Mouse (Mus musculus) splenic B cell, adult 2 months (primary cell): ENCODE results near the gene Kcna1.

Experiments
- DNase-seq: peaks from one replicate; pipeline ENCODE4 v3.0.0-alpha.2; 2011; ENCODE audit warnings: low read depth, low spot score
- H3K27me3 ChIP-seq: 2 replicates; pipeline ENCODE4 v1.6.1; 2012; ENCODE audit warnings: mild to moderate bottlenecking, low read length, moderate library complexity, mixed read lengths; ENCODE audit not compliant: control insufficient read depth, poor library complexity, insufficient read depth, severe bottlenecking
- H3K36me3 ChIP-seq: 2 replicates; pipeline ENCODE4 v1.6.1; 2012; ENCODE audit warnings: mild to moderate bottlenecking, low read length, moderate library complexity, mixed read lengths; ENCODE audit not compliant: control insufficient read depth, poor library complexity, insufficient read depth, severe bottlenecking

Gene Kcna1

DNA sequence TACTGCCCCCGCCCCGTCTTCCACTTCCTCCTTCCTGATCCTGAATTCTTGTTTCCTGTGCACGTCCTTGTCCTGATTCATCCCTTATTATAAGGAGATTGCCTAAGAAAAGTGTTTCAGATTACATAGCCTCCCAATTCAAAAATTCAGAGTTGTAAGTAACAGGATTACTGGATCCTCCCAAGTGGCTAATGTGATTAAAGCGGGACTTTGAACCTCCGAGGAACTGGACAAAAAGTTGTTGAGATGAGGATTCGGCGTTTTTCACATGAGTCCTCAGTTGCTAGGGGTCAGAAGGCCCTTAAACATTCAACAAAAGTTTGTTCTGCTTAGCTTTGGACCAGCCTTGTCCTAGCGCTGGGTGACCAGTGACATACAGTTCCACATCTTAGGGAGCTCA is at the start of gene Kcna1:
TSS of gene Kcna1 (minus strand) at position 4 of the 400 bp plus-strand sequence.
- Histone ChIP-seq H3K27me3 (no peaks in the 10 kb centered on the region), H3K36me3 (no peaks in the 10 kb centered on the region)
- no peak for DNase-seq

DNA sequence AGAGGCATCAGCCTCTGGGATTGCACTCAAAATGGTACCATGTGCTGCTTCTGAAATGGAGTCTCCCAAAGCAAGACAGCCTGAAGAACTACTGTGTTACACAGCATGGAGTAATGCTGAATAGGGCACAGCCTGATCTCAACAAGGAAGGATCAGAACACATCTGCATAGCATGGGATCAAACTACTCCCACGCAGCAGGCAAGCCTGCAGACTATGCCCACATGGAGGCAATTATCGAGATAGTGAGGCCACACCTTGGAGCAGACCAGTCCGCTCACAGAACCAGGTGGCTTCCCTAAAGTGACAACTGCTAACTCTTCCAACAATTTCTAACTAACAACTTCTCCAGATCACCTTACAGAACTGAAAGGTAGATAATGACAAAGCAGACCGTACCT is 40.9 kb upstream of the Kcna1 start:
- no peaks in the 10 kb centered on the region for H3K36me3 ChIP-seq

DNA sequence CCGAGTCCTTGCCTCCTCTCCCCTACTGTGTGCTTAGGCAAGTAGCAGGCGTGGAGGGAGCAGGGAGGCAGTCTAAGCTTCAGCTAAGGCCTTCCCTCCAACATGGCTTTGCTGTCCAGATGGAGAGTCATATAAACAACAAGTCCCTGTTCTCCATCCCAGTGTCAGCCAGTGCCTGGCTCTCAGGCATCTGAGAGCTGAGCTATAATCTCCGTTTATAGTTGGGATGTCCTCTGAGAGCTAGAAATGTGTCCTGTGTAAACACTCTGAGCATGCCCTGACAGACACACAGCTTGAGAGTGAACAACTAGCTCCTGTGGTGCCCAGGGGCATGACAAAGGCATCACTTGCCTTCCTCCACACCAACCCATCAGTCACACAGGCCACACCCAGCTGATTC is 39.0 kb upstream of the Kcna1 start:
- H3K27me3 ChIP-seq: no peaks in the 10 kb centered on the region
- DNase-seq: no peak
- H3K36me3 ChIP-seq: no peaks in the 10 kb centered on the region

More for the DNA sequence above, 40.9 kb upstream of the Kcna1 start:
- DNase-seq: no peak
- no peaks in the 10 kb centered on the region for H3K27me3 ChIP-seq

DNA sequence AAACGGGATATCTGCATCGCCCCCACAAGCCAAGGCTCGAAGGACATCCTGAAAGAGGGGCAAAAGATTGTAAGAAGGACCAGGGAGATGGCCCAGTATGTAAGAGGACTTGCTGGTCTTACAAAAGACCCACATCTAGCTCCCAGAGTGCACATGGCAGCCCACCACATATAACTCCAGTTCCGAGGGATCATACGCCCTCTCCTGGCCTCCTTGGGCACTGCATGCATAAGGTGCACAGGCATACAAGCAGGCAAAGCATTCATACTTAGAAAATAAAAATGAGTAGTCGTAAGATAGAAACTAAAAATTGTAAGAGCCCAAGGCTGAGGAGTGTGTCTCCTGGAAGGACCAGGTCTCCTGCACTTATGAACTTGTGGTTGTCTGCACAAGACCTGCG is 32.8 kb upstream of the Kcna1 start:
- no peak for DNase-seq
- Histone ChIP-seq H3K36me3 (no peaks in the 10 kb centered on the region), H3K27me3 (no peaks in the 10 kb centered on the region)

DNA sequence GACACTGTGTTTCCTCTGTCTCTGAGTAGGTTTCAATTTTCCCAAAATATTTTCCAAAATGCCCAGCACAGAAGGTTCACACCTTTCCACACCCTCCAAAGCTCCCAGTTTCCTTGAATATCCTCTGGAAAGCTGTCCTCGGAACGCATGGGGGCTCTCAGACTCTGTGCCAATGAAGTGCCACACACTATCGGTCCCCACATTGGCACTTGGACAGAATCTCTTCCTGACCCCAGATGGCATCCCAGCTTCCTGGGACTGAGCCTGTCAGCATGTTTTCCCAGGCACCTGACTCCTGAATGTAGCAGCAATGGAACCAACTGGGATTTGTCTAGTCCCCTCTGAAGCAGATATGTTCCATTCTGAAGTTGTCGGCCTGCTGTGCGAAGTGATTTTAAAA is 20.8 kb upstream of the Kcna1 start:
- no peak for DNase-seq
- H3K36me3 ChIP-seq: no peaks in the 10 kb centered on the region
- no peaks in the 10 kb centered on the region for H3K27me3 ChIP-seq

DNA sequence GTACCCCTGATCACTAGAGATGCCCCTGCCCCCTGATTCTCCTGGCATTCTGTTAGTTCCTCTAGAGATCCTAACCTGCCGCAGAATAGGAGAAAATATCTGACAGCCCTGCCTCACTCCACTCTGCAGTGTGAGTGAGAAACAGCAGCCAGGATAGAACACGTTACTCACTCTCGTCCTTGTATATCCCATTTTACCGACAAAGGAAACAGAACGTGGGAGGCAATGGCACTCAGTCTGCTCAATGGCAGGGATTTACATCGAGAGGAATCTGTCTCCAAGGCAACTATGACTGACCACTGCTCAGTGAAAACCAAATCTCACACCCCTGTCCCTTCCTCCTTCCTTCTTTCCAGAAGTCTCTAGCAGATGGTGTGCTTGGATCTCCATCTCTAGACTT is 19.9 kb upstream of the Kcna1 start:
- H3K27me3 ChIP-seq: no peaks in the 10 kb centered on the region

DNA sequence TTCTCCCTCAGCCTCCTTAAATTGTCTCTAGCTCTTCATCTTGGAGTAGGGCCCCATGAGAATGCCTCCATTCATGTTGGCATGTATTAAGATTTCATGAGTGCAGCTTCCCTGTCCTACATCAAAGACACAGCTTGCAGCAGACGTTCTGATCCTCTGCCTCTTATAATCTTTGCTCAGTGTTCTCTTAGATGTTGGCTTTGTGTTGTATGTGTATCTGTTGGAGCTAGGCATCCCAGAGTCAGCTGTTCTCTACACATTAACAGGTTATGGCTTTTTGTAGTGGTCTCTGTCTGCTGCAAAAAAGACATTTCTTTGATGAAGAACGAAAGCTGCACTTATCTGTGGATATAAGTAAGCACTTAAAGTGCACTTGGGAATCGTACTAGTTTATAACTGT is 18.4 kb upstream of the Kcna1 start:
- no peak for DNase-seq
- Histone ChIP-seq H3K27me3 (no peaks in the 10 kb centered on the region), H3K36me3 (no peaks in the 10 kb centered on the region)

More for the DNA sequence above, 19.9 kb upstream of the Kcna1 start:
- no peaks in the 10 kb centered on the region for H3K36me3 ChIP-seq
- no peak for DNase-seq

DNA sequence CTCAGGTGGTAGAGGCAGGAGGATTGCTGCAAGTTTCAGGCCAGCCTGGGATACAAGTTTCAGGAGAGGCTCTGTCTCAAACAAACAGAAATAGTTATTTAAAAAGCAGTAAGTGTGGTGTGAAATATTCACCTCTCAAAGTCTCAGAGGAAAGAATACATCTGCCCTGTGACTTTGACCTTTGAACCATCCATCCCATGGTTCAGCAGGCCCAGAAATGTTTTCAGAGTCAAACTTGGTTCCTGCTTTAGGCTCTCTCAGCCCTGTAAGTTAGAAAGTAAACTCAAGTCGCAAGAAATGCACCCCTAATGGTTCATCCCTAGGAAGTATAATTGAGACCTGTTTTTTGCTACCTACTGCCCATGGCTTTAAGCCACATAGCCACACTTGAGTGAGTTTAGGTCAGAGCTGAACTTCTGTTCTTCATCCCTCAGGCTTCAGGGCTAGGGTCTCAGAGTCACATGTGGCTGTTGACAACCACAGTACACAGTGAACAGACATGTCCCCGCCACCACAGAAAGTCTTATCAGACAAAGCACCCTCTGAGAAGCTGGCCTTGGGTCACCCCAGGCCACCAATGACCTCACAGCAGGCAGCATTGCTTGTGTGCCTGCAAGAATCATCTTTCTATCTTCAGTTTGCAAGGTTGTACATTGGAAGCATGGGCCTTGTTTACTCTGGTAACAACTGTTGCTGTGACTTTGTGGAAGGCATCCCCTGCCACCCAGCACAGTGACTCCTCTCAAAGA is 11.6 kb upstream of the Kcna1 start:
- Histone ChIP-seq H3K27me3 (no peaks in the 10 kb centered on the region), H3K36me3 (no peaks in the 10 kb centered on the region)
- DNase-seq: no peak

DNA sequence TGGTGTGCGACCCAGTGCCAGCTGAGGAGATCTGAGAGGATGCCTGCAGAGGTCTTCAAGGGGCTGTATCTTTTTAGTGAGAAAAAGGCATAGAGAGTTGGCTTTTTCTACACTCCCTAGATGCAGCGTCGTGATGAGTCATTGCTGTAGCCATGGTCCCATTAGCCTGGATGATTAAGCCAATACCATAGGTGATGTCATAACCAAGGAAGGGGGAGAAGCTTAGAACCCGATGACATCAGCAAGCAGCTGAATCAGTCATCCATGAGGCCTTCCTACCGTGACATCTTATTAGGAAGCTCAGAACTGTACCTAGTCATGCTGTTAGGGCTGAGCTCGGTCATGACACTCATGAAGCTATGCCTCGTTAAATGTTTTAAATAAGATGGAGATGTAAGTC is 7.4 kb upstream of the Kcna1 start:
- Histone ChIP-seq H3K36me3 (no peaks in the 10 kb centered on the region), H3K27me3 (no peaks in the 10 kb centered on the region)
- DNase-seq: no peak

DNA sequence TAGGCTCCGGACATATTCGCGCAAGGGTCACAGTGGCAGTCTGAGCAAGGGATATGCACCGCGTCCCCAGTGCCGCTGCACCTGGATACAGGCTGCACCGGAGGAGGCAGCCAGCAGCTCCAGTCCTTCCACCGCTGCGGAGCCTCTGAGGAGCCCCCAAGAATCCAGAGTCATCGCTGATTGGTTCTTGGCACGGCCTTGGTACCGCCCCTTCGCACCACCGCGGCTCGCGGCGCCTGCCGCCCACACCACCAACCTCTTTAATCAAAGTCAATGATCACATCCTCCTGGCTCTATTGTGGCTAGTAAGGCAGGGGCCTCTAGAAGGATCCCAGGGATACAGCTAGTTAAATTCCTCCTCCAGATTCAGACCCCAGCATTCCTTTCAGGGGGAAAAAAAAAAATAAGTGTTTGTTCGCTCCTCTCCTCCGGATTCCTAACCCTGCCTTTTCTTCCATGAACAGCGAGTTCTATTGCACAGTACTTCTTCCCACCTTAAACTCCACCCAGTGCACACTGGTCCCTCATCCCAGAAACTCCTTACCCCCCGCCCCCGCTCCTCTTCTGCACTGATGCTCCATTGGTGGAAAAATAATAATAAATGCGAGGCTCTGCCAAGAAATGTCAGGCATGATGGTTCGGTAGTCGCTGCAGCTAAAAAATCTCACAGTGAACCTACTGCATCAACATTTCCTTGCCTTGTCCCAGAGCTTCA is 383 bp downstream of the Kcna1 start:
- H3K36me3 ChIP-seq: no peaks in the 10 kb centered on the region
- no peaks in the 10 kb centered on the region for H3K27me3 ChIP-seq
- no peak for DNase-seq

DNA sequence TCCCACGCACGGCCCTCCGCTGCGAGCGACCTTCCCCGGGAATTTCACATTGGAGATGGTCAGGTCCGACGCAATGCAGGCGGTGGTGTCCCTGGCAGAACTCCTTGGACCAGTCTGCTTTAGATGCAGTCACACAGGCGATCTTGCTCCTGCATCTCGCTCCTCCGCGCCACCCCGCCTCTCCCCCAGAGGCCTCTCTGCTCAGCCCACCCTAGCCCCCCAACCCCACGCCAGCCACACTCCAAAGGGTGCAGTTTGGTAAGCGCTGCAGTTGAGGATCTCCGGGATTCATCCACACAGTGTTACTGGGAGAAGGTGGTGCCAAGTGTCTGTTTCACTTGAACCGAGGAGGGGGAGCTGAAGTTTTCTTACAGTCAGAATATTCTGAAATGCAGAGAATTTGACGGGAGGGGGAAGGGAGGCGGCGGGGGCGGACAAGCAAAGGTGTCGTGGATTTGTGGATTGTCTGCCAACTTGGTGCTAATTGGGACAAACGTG is 1.1 kb downstream of the Kcna1 start:
- DNase-seq: no peak
- H3K27me3 ChIP-seq: no peaks in the 10 kb centered on the region
- H3K36me3 ChIP-seq: no peaks in the 10 kb centered on the region

DNA sequence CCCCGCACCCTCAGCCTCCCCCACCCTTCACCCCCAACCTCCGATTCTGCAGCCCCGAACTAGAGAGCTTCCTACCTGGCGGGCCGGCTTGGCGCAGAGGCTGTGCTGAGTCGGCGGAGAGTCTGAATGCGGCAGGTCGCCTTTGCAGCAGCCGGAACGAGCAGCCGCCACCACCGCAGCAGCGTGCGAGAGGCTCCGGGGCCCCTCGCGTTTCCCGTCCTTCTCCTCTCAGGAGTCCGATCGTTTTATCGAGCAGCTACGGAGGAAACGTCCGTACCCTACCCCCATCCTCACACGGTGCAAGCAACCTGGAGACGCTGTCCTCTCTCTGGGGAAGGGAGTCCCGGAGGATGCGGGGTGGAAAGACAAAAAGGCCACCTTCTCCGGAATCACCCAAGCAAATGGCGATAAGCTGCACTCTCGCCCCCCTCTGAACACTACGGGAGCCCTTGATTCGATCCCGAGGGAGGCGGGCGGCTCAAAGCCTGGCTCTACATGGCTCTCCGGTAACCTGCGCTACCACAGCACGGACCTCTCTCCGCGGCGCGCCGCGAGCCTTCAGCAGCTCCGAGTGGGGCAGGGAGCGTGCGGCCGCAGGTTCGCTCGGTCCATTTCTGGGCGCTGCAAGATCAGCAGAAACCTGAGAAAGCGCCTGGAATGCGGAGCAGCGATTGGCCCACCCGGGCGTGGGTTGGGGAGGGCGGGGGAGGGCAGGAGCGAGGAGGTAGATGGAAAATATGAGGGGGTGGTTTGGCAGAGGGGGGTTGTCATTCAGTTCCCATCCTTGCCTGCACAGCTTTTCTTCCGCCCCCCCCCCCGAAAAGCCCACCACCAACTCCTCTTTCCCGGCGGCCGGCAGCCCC is 1.8 kb downstream of the Kcna1 start:
- H3K36me3 ChIP-seq: no peaks in the 10 kb centered on the region
- DNase-seq: no peak
- no peaks in the 10 kb centered on the region for H3K27me3 ChIP-seq

DNA sequence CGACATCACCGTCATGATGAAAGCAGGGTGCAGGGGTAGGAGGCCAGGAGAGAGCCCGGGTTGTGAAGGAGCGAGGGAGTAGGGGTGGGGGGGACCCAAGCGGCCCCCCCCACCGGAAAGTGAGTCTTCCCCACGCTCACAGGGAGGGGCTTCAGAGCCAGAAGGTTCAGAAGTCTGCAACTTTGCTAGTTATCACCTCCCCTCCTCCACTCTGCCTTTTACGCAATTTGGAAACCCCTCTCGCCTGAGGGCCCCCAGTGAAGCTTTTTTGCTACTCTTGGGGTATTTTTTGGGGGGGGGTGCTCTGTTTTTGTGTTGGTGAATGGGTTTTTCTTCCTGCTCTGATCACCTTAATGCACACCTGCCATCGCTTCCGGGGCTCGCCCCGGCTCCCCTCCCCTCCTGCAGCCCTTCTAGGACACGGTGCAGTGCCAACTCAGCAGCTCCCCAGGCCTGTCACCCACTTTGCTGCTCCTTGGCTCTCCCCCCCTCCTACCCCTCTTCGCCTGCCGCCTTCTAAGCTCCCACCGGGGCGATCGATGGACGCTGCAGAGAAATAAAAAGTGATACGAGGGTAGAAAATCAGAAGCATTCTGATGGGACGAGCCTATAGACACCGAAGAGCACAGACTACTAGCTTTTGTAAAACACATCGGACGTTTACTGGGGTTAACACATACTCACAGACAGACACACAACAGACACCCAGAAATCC is 2.7 kb downstream of the Kcna1 start:
- Histone ChIP-seq H3K27me3 (no peaks in the 10 kb centered on the region), H3K36me3 (no peaks in the 10 kb centered on the region)
- no peak for DNase-seq

DNA sequence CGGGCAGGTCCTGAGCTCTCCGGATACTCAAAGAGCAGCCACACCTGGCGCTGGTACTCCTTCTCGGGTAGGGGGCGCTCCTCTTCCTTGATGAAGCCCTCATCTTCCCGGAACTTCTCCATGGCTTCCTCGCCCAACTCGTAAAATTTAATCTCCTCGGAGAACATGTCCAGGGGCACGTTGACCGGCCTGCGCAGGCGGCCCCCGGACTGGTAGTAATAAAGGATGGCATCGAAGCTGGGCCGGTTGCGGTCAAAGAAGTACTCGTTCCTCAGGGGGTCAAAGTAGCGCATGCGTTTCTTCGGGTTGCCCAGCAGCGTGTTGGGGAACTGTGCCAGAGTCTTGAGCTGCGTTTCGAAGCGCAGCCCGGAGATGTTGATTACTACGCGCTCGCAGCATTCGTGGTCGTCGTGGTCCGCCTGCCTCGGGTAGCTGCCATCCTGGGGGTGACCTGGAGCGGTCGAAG is 3.3 kb downstream of the Kcna1 start:
- no peaks in the 10 kb centered on the region for H3K27me3 ChIP-seq
- DNase-seq: no peak
- H3K36me3 ChIP-seq: no peaks in the 10 kb centered on the region
